Comparison of ENCODE assay signal across 8 mouse cellular contexts in genomic region chr4:148170842-148171241, GRCm38 (mm10). TPM values are rescaled to one million over a fixed set of nuclear protein-coding genes. Genes with fewer than 3 reads are reported as not detected.
A peak's percentile ranks its signal among the peaks of the same experiment; 100 is the strongest.
DNase-seq lines count a peak whose midpoint lies in the region; ATAC-seq and TF ChIP-seq lines count a peak whose summit lies in the region.

No protein-coding gene starts in this region.

- ATAC-seq in heart, embryonic 11.5 days (replicated peaks; ENCODE audit: insufficient number of reproducible peaks, low FRiP score, low TSS enrichment): no peak

- 3% methylated on average over 2 of the region's 2 CpGs for WGBS in heart, embryonic 11.5 days (ENCODE audit: insufficient replicate concordance)
- WGBS in thymus, adult 2 months: 4% methylated on average over 2 of the region's 2 CpGs

- no peak overlapping the region for H3K4me2 ChIP-seq in heart, embryonic 11.5 days

- peaks cover 73% of the 10 kb centered on the region for H3K27me3 ChIP-seq in heart, embryonic 11.5 days (ENCODE audit: control insufficient read depth, insufficient read depth, low read length)
- peaks cover 15% of the 10 kb centered on the region for H3K27me3 ChIP-seq in thymus, adult 2 months (ENCODE audit: control insufficient read depth, insufficient read depth, low read length)

- H3K4me1 ChIP-seq in heart, embryonic 11.5 days (ENCODE audit: control insufficient read depth, insufficient read depth, low read length): no peaks in the 10 kb centered on the region
- H3K4me1 ChIP-seq in thymus, adult 2 months (replicated peaks; ENCODE audit: control insufficient read depth, insufficient read depth, low read length): no peaks in the 10 kb centered on the region

- TF ChIP-seq CTCF in thymus, adult 2 months (IDR thresholded peaks at IDR 0.05; ENCODE audit: borderline replicate concordance, control insufficient read depth, extremely low read depth, insufficient read depth, low read length, poor library complexity): peak; percentile 77; the same call in 1 of the 2 replicates

- DNase-seq in heart, postnatal 10 days: peak; percentile 44 to 72
- DNase-seq in thymus, adult 2 months: no peak
- no peak for DNase-seq in thymus, adult 18-20 months
- peak; percentile 59 to 75 for DNase-seq in cerebellum, adult 18-20 months
- peak; percentile 55 for DNase-seq in kidney, adult 9 months
- peak; percentile 66 for DNase-seq in lung, postnatal 36 days
- peak; percentile 43 for DNase-seq in thymus, postnatal 25 days

- no peak overlapping the region for H3K27ac ChIP-seq in heart, embryonic 11.5 days (ENCODE audit: low read depth, low read length)
- H3K27ac ChIP-seq in thymus, adult 2 months (ENCODE audit: control insufficient read depth, insufficient read depth, low read length): no peak overlapping the region

- intact Hi-C loops in heart, postnatal 10 days (cut with DNase I): loop anchor here (2.0 kb wide), 1 partner anchor 264 kb away; no protein-coding TSS in a partner anchor

- no peak for TF ChIP-seq POLR2A in thymus, adult 2 months (IDR thresholded peaks at IDR 0.05; ENCODE audit: control insufficient read depth, extremely low read depth, insufficient read depth, low read length, poor library complexity)

- no peaks in the 10 kb centered on the region; the same call in 1 of the 2 replicates for H3K9me3 ChIP-seq in heart, embryonic 11.5 days (replicated peaks; ENCODE audit: control insufficient read depth, low read length)

- H3K9ac ChIP-seq in heart, embryonic 11.5 days (ENCODE audit: low read depth, low read length): no peak overlapping the region

- no peaks in the 10 kb centered on the region for H3K36me3 ChIP-seq in heart, embryonic 11.5 days (ENCODE audit: control insufficient read depth, insufficient read depth, low read length)
- no peaks in the 10 kb centered on the region for H3K36me3 ChIP-seq in thymus, adult 2 months (ENCODE audit: control insufficient read depth, insufficient read depth, low read length)

- H3K4me3 ChIP-seq in heart, embryonic 11.5 days (ENCODE audit: low read depth, low read length): no peak overlapping the region
- no peak overlapping the region for H3K4me3 ChIP-seq in thymus, adult 2 months (ENCODE audit: control insufficient read depth, insufficient read depth, low read length)

RNA-seq across cellular contexts. Expression of gene Fbxo2, which starts 10.4 kb away (rescaled TPM):
- total RNA-seq in heart, postnatal 10 days (2021): not detected
- polyA plus RNA-seq in heart, embryonic 11.5 days (2014; fragmentation: Nextera tagmentation; extraction: Ambion mirVana): 0.84 TPM in 2 replicates
- 0.66 and 1.5 TPM in 2 replicates for polyA plus RNA-seq in thymus, adult 2 months (2012; rRNA removed)

RNA-seq across cellular contexts. Expression of gene Fbxo44, which starts 10.6 kb away (rescaled TPM):
- total RNA-seq in heart, postnatal 10 days (2021): 10 to 100 TPM; 11.2 to 11.8 TPM
- polyA plus RNA-seq in heart, embryonic 11.5 days (2014; fragmentation: Nextera tagmentation; extraction: Ambion mirVana): 20.4 and 24.8 TPM in 2 replicates
- polyA plus RNA-seq in thymus, adult 2 months (2012; rRNA removed): 31.2 and 34.5 TPM in 2 replicates

RNA-seq across cellular contexts. Expression of gene Fbxo6, which starts 18.9 kb away (rescaled TPM):
- 10 to 100 TPM; 26.4 to 26.9 TPM for total RNA-seq in heart, postnatal 10 days (2021)
- polyA plus RNA-seq in heart, embryonic 11.5 days (2014; fragmentation: Nextera tagmentation; extraction: Ambion mirVana): 23.3 and 24.5 TPM in 2 replicates
- 41.8 and 50.9 TPM in 2 replicates for polyA plus RNA-seq in thymus, adult 2 months (2012; rRNA removed)

RNA-seq across cellular contexts. Expression of gene Draxin, which starts 40.3 kb away (rescaled TPM):
- not detected for total RNA-seq in heart, postnatal 10 days (2021)
- polyA plus RNA-seq in heart, embryonic 11.5 days (2014; fragmentation: Nextera tagmentation; extraction: Ambion mirVana): 0.06 and 0.16 TPM in 2 replicates
- polyA plus RNA-seq in thymus, adult 2 months (2012; rRNA removed): 0.26 and 0.34 TPM in 2 replicates

RNA-seq across cellular contexts. Expression of gene Mad2l2, which starts 40.7 kb away (rescaled TPM):
- total RNA-seq in heart, postnatal 10 days (2021): 10 to 100 TPM; 12.5 to 15.1 TPM
- polyA plus RNA-seq in heart, embryonic 11.5 days (2014; fragmentation: Nextera tagmentation; extraction: Ambion mirVana): 45.3 and 47.2 TPM in 2 replicates
- polyA plus RNA-seq in thymus, adult 2 months (2012; rRNA removed): 32.9 and 37.7 TPM in 2 replicates

Comparison
In these comparisons a context has a peak if more than half of its experiments do, and no peak if none do; other contexts are left out.
1. DNase-seq: peak in heart, postnatal 10 days (2 of 2), cerebellum, adult 18-20 months (2 of 2), kidney, adult 9 months (single experiment), lung, postnatal 36 days (single experiment) and thymus, postnatal 25 days (single experiment); none in thymus, adult 2 months (single experiment) and thymus, adult 18-20 months (0 of 2).